Mouse (Mus musculus): ENCODE data around the gene Ric8a.

DNA sequence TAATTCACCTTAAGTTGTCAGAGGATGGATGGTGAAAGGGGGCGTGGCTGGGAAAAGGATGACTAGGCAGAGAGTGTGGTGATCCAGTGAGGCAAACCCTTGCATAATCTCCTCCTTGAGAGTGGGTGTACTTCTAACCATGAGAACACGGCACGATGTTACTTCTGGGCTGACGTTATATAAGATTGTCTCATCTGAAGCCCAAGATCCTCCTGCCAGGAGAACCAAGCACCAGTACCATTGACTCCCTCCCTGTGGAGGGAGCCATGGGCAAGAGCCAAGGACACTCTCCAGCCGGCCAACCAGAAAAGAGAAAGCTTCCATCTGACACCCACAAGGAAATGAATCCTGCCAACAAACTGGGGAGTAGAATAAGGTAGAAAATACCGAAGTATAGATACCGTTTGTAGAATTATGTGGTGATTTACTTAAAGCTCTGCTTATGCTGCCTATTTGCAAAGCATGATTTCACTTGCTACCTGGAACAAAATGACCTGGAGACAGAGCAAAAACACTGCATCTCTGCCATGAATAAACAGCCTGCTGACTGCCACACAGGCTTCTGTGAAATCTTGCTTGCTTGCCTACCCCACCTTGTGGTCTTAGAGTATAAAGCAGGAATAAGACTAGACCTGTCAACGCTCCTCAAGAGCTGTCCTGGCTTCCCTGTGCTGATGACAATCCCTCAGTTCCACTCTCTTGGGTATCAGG lies 28.4 kb upstream of the Ric8a start:
- TF ChIP-seq EP300 (IDR thresholded peaks at IDR 0.05) (no peak), CTCF (IDR thresholded peaks at IDR 0.05) (peak; percentile 74)

Data from lung, postnatal 0 days (tissue).